Mouse (Mus musculus): ENCODE data around the gene Cdh6. TPM values are rescaled to one million over a fixed set of nuclear protein-coding genes. Genes with fewer than 3 reads are reported as not detected.

Gene Cdh6
- total RNA-seq, 1 experiment, result 1.6 TPM

- Histone ChIP-seq H3K36me3 (ENCODE audit: control insufficient read depth, insufficient read depth, low read length, poor library complexity, severe bottlenecking) (no peaks in the 10 kb centered on the region), H3K4me3 (ENCODE audit: insufficient read depth in 1 of 2, low read depth in 1 of 2, low read length in 2 of 2, poor library complexity in 1 of 2, severe bottlenecking in 1 of 2) (peak overlapping the region in 1 of 2 experiments; percentile 8; a peak in 1 of 4 replicates), H3K27ac (ENCODE audit: insufficient read depth, low read depth, low read length, poor library complexity, severe bottlenecking) (no peak overlapping the region), H3K9ac (ENCODE audit: insufficient read depth, low read depth, low read length, poor library complexity, severe bottlenecking) (no peak overlapping the region), H3K9me3 (ENCODE audit: control insufficient read depth, insufficient read depth, low read depth, low read length) (no peaks in the 10 kb centered on the region), H3K4me1 (ENCODE audit: control insufficient read depth in 2 of 2, insufficient read depth in 2 of 2, low read length in 2 of 2, poor library complexity in 1 of 2) (peaks cover 3 to 10% of the 10 kb centered on the region in 2 experiments; a peak in 3 of 4 replicates)
- TF ChIP-seq CHD2 (IDR thresholded peaks at IDR 0.05; ENCODE audit: low read depth, low read length) (no peak), HCFC1 (IDR thresholded peaks at IDR 0.05; ENCODE audit: borderline replicate concordance, insufficient read depth, low read length) (no peak), MAFK (IDR thresholded peaks at IDR 0.05; ENCODE audit: insufficient read depth, low read depth, low read length) (no peak), ZNF384 (IDR thresholded peaks at IDR 0.05; ENCODE audit: low read depth, low read length) (no peak), ZC3H11A (IDR thresholded peaks at IDR 0.05; ENCODE audit: borderline replicate concordance, low read depth, low read length) (no peak)
- DNase-seq (ENCODE audit: low read depth, low spot score), result no peak
- in situ Hi-C loops (cut with MboI; ENCODE audit: low sequenced_read_pairs in 2 of 2, unreplicated experiment in 2 of 2), result no loop called here
Observed at GRCm38 (mm10) chr15:13094881-13095256, 78.6 kb downstream of the Cdh6 start.

GRCm38 (mm10) chr15:13093954-13094880, 79.3 kb downstream of the Cdh6 start:
- DNase-seq (ENCODE audit: low read depth, low spot score), result no peak
- no peak overlapping the region for H3K9ac ChIP-seq (ENCODE audit: insufficient read depth, low read depth, low read length, poor library complexity, severe bottlenecking)
- H3K4me1 ChIP-seq (ENCODE audit: control insufficient read depth in 2 of 2, insufficient read depth in 2 of 2, low read length in 2 of 2, poor library complexity in 1 of 2), result peaks cover 3 to 10% of the 10 kb centered on the region in 2 experiments; a peak in 3 of 4 replicates
- H3K9me3 ChIP-seq (ENCODE audit: control insufficient read depth, insufficient read depth, low read depth, low read length), result no peaks in the 10 kb centered on the region
- peak overlapping the region in 1 of 2 experiments; percentile 3; a peak in 1 of 4 replicates for H3K4me3 ChIP-seq (ENCODE audit: insufficient read depth in 1 of 2, low read depth in 1 of 2, low read length in 2 of 2, poor library complexity in 1 of 2, severe bottlenecking in 1 of 2)
- H3K27ac ChIP-seq (ENCODE audit: insufficient read depth, low read depth, low read length, poor library complexity, severe bottlenecking), result no peak overlapping the region
- H3K36me3 ChIP-seq (ENCODE audit: control insufficient read depth, insufficient read depth, low read length, poor library complexity, severe bottlenecking), result no peaks in the 10 kb centered on the region
- in situ Hi-C loops (cut with MboI; ENCODE audit: low sequenced_read_pairs in 2 of 2, unreplicated experiment in 2 of 2), result no loop called here
- TF ChIP-seq CHD2 (IDR thresholded peaks at IDR 0.05; ENCODE audit: low read depth, low read length) (no peak), ZNF384 (IDR thresholded peaks at IDR 0.05; ENCODE audit: low read depth, low read length) (no peak), ZC3H11A (IDR thresholded peaks at IDR 0.05; ENCODE audit: borderline replicate concordance, low read depth, low read length) (no peak)

GRCm38 (mm10) chr15:13092064-13092463, 81.4 kb downstream of the Cdh6 start:
- Histone ChIP-seq H3K9me3 (ENCODE audit: control insufficient read depth, insufficient read depth, low read depth, low read length) (no peaks in the 10 kb centered on the region), H3K9ac (ENCODE audit: insufficient read depth, low read depth, low read length, poor library complexity, severe bottlenecking) (no peak overlapping the region), H3K4me1 (ENCODE audit: control insufficient read depth in 2 of 2, insufficient read depth in 2 of 2, low read length in 2 of 2, poor library complexity in 1 of 2) (peaks cover 3 to 10% of the 10 kb centered on the region in 2 experiments; a peak in 3 of 4 replicates), H3K4me3 (ENCODE audit: insufficient read depth in 1 of 2, low read depth in 1 of 2, low read length in 2 of 2, poor library complexity in 1 of 2, severe bottlenecking in 1 of 2) (no peak overlapping the region), H3K36me3 (ENCODE audit: control insufficient read depth, insufficient read depth, low read length, poor library complexity, severe bottlenecking) (no peaks in the 10 kb centered on the region), H3K27ac (ENCODE audit: insufficient read depth, low read depth, low read length, poor library complexity, severe bottlenecking) (no peak overlapping the region)
- in situ Hi-C loops (cut with MboI; ENCODE audit: low sequenced_read_pairs in 2 of 2, unreplicated experiment in 2 of 2), result no loop called here
- DNase-seq (ENCODE audit: low read depth, low spot score), result no peak
- no peak for TF ChIP-seq HCFC1 (IDR thresholded peaks at IDR 0.05; ENCODE audit: borderline replicate concordance, insufficient read depth, low read length)
- no peak for TF ChIP-seq ZNF384 (IDR thresholded peaks at IDR 0.05; ENCODE audit: low read depth, low read length)
- no peak for TF ChIP-seq CHD2 (IDR thresholded peaks at IDR 0.05; ENCODE audit: low read depth, low read length)
- no peak for TF ChIP-seq ZC3H11A (IDR thresholded peaks at IDR 0.05; ENCODE audit: borderline replicate concordance, low read depth, low read length)
- TF ChIP-seq MAFK (IDR thresholded peaks at IDR 0.05; ENCODE audit: insufficient read depth, low read depth, low read length), result no peak

- in situ Hi-C loops (cut with MboI; ENCODE audit: low sequenced_read_pairs in 2 of 2, unreplicated experiment in 2 of 2), result no loop called here
Observed at GRCm38 (mm10) chr15:13088504-13089058, 84.9 kb downstream of the Cdh6 start.

More at GRCm38 (mm10) chr15:13088504-13089058, 84.9 kb downstream of the Cdh6 start:
- peak; percentile 91 for DNase-seq (ENCODE audit: low read depth, low spot score)
- H3K36me3 ChIP-seq (ENCODE audit: control insufficient read depth, insufficient read depth, low read length, poor library complexity, severe bottlenecking), result no peaks in the 10 kb centered on the region
- H3K9me3 ChIP-seq (ENCODE audit: control insufficient read depth, insufficient read depth, low read depth, low read length), result no peaks in the 10 kb centered on the region
- TF ChIP-seq MAFK (IDR thresholded peaks at IDR 0.05; ENCODE audit: insufficient read depth, low read depth, low read length) (no peak), CHD2 (IDR thresholded peaks at IDR 0.05; ENCODE audit: low read depth, low read length) (no peak), ZNF384 (IDR thresholded peaks at IDR 0.05; ENCODE audit: low read depth, low read length) (no peak), ZC3H11A (IDR thresholded peaks at IDR 0.05; ENCODE audit: borderline replicate concordance, low read depth, low read length) (peak; percentile 66; the same call in 1 of the 2 replicates), HCFC1 (IDR thresholded peaks at IDR 0.05; ENCODE audit: borderline replicate concordance, insufficient read depth, low read length) (no peak)
- no peak overlapping the region for H3K4me3 ChIP-seq (ENCODE audit: insufficient read depth in 1 of 2, low read depth in 1 of 2, low read length in 2 of 2, poor library complexity in 1 of 2, severe bottlenecking in 1 of 2)
- H3K27ac ChIP-seq (ENCODE audit: insufficient read depth, low read depth, low read length, poor library complexity, severe bottlenecking), result no peak overlapping the region
- no peak overlapping the region for H3K9ac ChIP-seq (ENCODE audit: insufficient read depth, low read depth, low read length, poor library complexity, severe bottlenecking)
- no peaks in the 10 kb centered on the region for H3K4me1 ChIP-seq (ENCODE audit: control insufficient read depth in 2 of 2, insufficient read depth in 2 of 2, low read length in 2 of 2, poor library complexity in 1 of 2)

Data from ES-E14 (cell line).